Mouse (Mus musculus): ENCODE measurements around the gene G6pc. TPM values are rescaled to one million over a fixed set of nuclear protein-coding genes. Genes with fewer than 3 reads are reported as not detected.

Gene G6pc
- polyA plus RNA-seq, 1 experiment: not detected

GRCm38 (mm10) chr11:101424925-101425813 lies 57.8 kb downstream of the G6pc start, which contains the start of the genes Rundc1 and Ptges3l:
Rundc1 (plus strand) TSS chr11:101425085.
Ptges3l (minus strand) TSS chr11:101425333.
- DNase-seq (ENCODE audit: extremely low spot score in 1 of 2, low spot score in 1 of 2): peak; percentile 94 to 99

GRCm38 (mm10) chr11:101426165-101426564 lies 58.8 kb downstream of the G6pc start:
- no peak for DNase-seq (ENCODE audit: extremely low spot score in 1 of 2, low spot score in 1 of 2)

Other genes with a start within 250 kb of the G6pc start
- gene Retreg3, start 247.7 kb upstream of the G6pc start, polyA plus RNA-seq (2012; rRNA removed): 66.2 and 66.5 TPM in 2 replicates
- 21.5 and 24.7 TPM in 2 replicates for gene Tubg1, start 247.6 kb upstream of the G6pc start, polyA plus RNA-seq (2012; rRNA removed)
- gene Tubg2, start 211.7 kb upstream of the G6pc start, polyA plus RNA-seq (2012; rRNA removed): 56.4 and 58.0 TPM in 2 replicates
- gene Cntnap1, start 197.0 kb upstream of the G6pc start, polyA plus RNA-seq (2012; rRNA removed): 65.8 TPM in 2 replicates
- gene Plekhh3, start 196.2 kb upstream of the G6pc start, polyA plus RNA-seq (2012; rRNA removed): 15.8 and 17.9 TPM in 2 replicates
- 0.36 and 0.42 TPM in 2 replicates for gene Ccr10, start 192.1 kb upstream of the G6pc start, polyA plus RNA-seq (2012; rRNA removed)
- gene Ezh1, start 141.1 kb upstream of the G6pc start, polyA plus RNA-seq (2012; rRNA removed): 44.8 and 50.3 TPM in 2 replicates
- gene Ramp2, start 121.5 kb upstream of the G6pc start, polyA plus RNA-seq (2012; rRNA removed): 65.6 and 82.1 TPM in 2 replicates
- gene Vps25, start 113.9 kb upstream of the G6pc start, polyA plus RNA-seq (2012; rRNA removed): 63.8 TPM in 2 replicates
- gene Wnk4, start 107.0 kb upstream of the G6pc start, polyA plus RNA-seq (2012; rRNA removed): 10.8 and 12.5 TPM in 2 replicates
- 0.71 and 0.84 TPM in 2 replicates for gene Cntd1, start 88.5 kb upstream of the G6pc start, polyA plus RNA-seq (2012; rRNA removed)
- gene Coa3, start 88.4 kb upstream of the G6pc start, polyA plus RNA-seq (2012; rRNA removed): 147 and 151 TPM in 2 replicates
- 177 and 195 TPM in 2 replicates for gene Becn1, start 65.3 kb upstream of the G6pc start, polyA plus RNA-seq (2012; rRNA removed)
- gene Psme3, start 51.3 kb upstream of the G6pc start, polyA plus RNA-seq (2012; rRNA removed): 101 and 108 TPM in 2 replicates
- 4.5 and 5.1 TPM in 2 replicates for gene Aoc2, start 42.5 kb upstream of the G6pc start, polyA plus RNA-seq (2012; rRNA removed)
- 0.71 and 0.88 TPM in 2 replicates for gene Aoc3, start 37.0 kb upstream of the G6pc start, polyA plus RNA-seq (2012; rRNA removed)
- gene Aarsd1, start 50.1 kb downstream of the G6pc start, polyA plus RNA-seq (2012; rRNA removed): 49.2 and 53.5 TPM in 2 replicates
- gene Gm27029, start 57.2 kb downstream of the G6pc start, polyA plus RNA-seq (2012; rRNA removed): 3.6 and 4.1 TPM in 2 replicates
- gene Rundc1, start 57.5 kb downstream of the G6pc start, polyA plus RNA-seq (2012; rRNA removed): 33.4 and 33.7 TPM in 2 replicates
- gene Ptges3l, start 57.8 kb downstream of the G6pc start, polyA plus RNA-seq (2012; rRNA removed): 4.1 and 6.6 TPM in 2 replicates
- 480 and 588 TPM in 2 replicates for gene Rpl27, start 74.7 kb downstream of the G6pc start, polyA plus RNA-seq (2012; rRNA removed)
- 9.0 and 9.1 TPM in 2 replicates for gene Ifi35, start 80.8 kb downstream of the G6pc start, polyA plus RNA-seq (2012; rRNA removed)
- gene Rnd2, start 97.4 kb downstream of the G6pc start, polyA plus RNA-seq (2012; rRNA removed): 155 and 173 TPM in 2 replicates
- gene Vat1, start 98.7 kb downstream of the G6pc start, polyA plus RNA-seq (2012; rRNA removed): 41.3 and 41.4 TPM in 2 replicates
- 0.99 and 1.0 TPM in 2 replicates for gene Brca1, start 184.4 kb downstream of the G6pc start, polyA plus RNA-seq (2012; rRNA removed)
- 114 and 124 TPM in 2 replicates for gene Nbr1, start 184.6 kb downstream of the G6pc start, polyA plus RNA-seq (2012; rRNA removed)
- 4.2 and 4.8 TPM in 2 replicates for gene Tmem106a, start 214.7 kb downstream of the G6pc start, polyA plus RNA-seq (2012; rRNA removed)
- not detected in 2 replicates for gene Gm11634, start 231.7 kb downstream of the G6pc start, polyA plus RNA-seq (2012; rRNA removed)